Mouse (Mus musculus): Measurements from ENCODE around the gene Prl2c3. TPM values are rescaled to one million over a fixed set of nuclear protein-coding genes. Genes with fewer than 3 reads are reported as not detected.
A peak's percentile ranks its signal among the peaks of the same experiment; 100 is the strongest.
"Not testable (repeated sequence)": the region's sequence is repeated elsewhere in the genome, so short reads cannot be mapped to it uniquely, and the experiment has no call there.

Gene Prl2c3
- polyA plus RNA-seq (2016; fragmentation: Nextera tagmentation; extraction: Ambion mirVana): not detected in 2 replicates

DNA sequence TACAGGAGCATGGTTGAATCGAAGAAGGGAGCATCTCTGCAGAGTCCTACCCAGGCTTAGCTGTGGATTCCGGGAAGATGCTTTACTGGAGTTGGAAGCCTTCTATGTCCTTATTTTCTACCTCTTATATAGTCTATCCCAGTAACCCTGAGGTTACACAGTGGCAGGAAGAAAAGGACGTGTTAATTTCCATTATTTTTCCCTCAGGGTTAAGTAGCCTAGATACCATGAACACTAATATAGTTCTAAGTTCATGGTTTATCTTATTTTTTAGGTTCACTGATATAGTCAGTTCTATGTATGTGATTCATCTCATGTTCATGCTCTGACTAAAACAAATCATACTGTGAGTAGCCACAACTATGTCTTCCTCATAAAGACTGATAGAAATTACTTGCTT lies at the start of gene Prl2c3:
TSS of gene Prl2c3 (minus strand) at position 101 of the 400 bp plus-strand sequence.
- H3K4me3 ChIP-seq; H3K4me1 ChIP-seq; H3K36me3 ChIP-seq; H3K27me3 ChIP-seq; H3K27ac ChIP-seq; H3K9ac ChIP-seq; H3K4me2 ChIP-seq (replicated peaks); ATAC-seq (ENCODE audit: low FRiP score): not testable (repeated sequence)
- WGBS: 73% methylated on average over 3 of the region's 3 CpGs
- peaks cover 16% of the 10 kb centered on the region for H3K9me3 ChIP-seq (replicated peaks)

DNA sequence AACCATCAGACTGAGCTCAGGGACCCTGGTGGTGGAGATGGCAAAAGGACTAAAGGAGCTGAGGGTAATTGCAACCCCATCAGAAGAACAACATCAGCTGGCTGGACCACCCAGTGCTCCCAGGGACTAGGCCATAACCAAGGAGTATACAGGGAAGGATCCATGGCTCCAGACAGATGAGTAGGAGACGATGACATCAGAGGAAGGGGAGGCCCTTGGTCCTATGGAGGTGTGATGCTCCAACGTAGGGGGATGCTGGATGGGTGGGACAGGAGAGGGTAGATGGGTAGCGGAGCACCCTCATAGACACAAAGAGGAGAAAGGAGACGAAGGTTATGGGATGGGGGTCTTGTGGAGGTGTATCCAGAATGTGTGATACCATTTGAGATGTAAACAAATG lies 48.4 kb upstream of the Prl2c3 start:
- H3K9me3 ChIP-seq (replicated peaks): peaks cover 33% of the 10 kb centered on the region
- peak; percentile 27 for ATAC-seq (ENCODE audit: low FRiP score)
- not testable (repeated sequence) for H3K4me3 ChIP-seq; H3K36me3 ChIP-seq; H3K9ac ChIP-seq; H3K27me3 ChIP-seq; H3K4me1 ChIP-seq; H3K4me2 ChIP-seq (replicated peaks); H3K27ac ChIP-seq
- WGBS: 76% methylated on average over 4 of the region's 4 CpGs

DNA sequence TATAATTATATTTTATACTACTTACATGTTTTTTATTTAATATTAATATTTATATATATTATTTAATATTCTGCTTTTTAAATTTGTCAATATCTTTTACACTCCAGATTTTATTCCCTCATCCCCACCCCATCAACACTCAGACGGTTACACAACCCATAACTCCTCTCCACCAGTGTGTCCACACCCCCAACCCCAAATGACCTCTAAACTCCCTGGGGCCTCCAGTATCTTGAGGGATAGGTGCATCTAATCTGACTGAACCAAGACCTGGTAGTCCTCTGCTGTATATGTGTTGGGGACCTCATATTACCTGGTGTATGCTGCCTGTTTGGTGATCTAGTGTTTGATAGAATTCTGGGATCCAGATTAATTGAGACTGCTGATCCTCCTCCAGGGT lies 44.8 kb upstream of the Prl2c3 start:
- 91% methylated on average over 1 of the region's 1 CpGs for WGBS
- H3K27ac ChIP-seq; H3K9ac ChIP-seq; ATAC-seq (ENCODE audit: low FRiP score); H3K27me3 ChIP-seq; H3K4me1 ChIP-seq; H3K36me3 ChIP-seq; H3K4me3 ChIP-seq; H3K4me2 ChIP-seq (replicated peaks): not testable (repeated sequence)
- peaks cover 47% of the 10 kb centered on the region for H3K9me3 ChIP-seq (replicated peaks)

DNA sequence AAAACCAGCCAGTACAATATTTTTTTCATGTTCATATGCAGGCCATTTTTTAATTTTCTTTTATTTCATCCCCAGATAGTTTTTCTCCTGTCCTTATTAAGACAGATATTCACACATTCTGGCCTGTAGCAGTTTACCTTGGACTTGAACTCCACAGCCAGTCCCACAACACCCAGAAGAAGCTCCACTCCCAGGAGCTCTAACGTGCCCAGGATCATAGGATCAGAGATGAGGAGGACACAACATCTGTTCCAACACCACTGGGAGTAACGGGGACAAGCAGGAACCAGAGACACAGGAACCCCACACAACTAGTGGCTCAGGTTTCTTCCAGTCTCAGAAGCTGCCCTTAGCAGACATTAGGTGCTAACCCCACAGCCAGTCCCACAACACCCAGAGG lies 37.7 kb upstream of the Prl2c3 start:
- not testable (repeated sequence) for H3K4me3 ChIP-seq; H3K4me2 ChIP-seq (replicated peaks); H3K9ac ChIP-seq; H3K36me3 ChIP-seq; H3K4me1 ChIP-seq; H3K27me3 ChIP-seq; H3K27ac ChIP-seq
- WGBS: 70% methylated on average over 2 of the region's 2 CpGs
- ATAC-seq (ENCODE audit: low FRiP score): peak; percentile 52; the same call in 1 of the 2 replicates
- H3K9me3 ChIP-seq (replicated peaks): peaks cover 55% of the 10 kb centered on the region

DNA sequence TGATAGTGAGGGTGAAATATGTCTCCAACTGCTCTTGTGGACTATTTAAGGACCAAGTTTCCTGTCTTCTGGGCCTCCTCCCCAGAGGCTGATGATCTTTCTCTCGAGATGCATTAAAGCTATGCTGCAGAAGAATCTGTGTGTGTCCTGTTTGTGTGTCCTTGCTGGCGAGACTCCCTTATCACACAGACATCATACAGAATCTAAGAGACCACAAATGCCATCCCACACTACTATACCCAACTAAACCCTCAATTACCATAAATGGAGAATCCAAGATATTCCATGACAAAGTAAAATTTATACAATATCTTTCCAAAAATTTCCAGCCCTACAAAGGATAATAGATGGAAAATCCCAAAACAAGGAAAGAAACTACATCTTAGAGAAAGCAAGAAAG lies 31.9 kb upstream of the Prl2c3 start:
- no peaks in the 10 kb centered on the region for H3K27me3 ChIP-seq
- no peak overlapping the region for H3K4me3 ChIP-seq
- H3K9me3 ChIP-seq (replicated peaks): peaks cover 55% of the 10 kb centered on the region
- H3K4me2 ChIP-seq (replicated peaks): no peak overlapping the region
- 0 out of 2 replicates have a peak, but pooled peaks have one; percentile 29 for ATAC-seq (ENCODE audit: low FRiP score)
- no peak overlapping the region for H3K27ac ChIP-seq
- H3K36me3 ChIP-seq: no peaks in the 10 kb centered on the region
- WGBS: 74% methylated on average over 2 of the region's 2 CpGs
- no peaks in the 10 kb centered on the region for H3K4me1 ChIP-seq
- H3K9ac ChIP-seq: no peak overlapping the region

DNA sequence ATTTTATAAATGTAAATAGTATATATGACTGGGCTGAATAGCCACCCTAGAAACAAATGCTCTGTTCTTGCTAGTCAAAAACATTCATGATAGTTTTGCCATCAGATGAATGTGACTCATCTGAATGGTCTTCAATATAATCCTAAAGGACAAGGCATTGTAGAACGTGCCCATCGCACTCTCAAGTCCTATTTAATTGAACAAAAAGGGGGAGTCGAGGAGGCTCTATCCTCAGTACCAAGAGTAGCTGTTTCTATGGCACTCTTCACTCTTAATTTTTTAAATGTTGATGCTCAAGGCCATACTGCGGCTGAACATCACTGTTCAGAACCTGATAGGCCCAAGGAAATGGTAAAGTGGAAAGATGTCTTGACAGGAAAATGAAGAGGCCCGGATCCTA lies 29.2 kb upstream of the Prl2c3 start:
- 85% methylated on average over 5 of the region's 5 CpGs for WGBS

DNA sequence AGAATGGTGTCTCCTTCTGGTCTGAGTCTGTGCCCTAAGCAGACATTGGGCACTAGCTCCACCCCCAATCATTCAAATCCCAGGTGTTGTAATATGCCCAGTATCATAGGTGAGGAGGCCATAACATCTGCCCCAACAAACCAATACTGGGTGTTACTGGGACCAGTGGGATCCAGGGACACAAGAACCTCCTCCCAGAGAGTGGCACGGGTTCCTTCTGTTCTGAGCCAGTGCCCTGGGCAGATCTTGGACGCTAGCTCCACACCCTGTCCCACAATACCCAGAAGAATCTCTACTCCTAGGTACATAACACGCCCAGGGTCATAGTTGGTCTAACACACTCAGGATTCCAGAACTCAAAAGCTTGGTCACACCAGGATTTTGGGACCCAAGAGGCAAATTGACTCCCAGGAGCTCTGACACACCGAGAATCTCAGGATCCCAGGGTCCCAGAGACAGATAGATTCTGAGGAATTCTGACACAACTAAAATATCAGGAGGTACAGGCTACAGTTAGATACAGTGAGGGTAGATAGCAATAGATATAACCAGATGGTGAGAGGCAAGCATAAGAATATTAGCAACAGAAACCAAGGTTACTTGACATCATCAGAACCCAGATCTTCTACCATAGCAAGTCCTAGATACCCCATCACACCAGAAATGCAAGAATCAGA lies 24.8 kb upstream of the Prl2c3 start:
- not testable (repeated sequence) for H3K27ac ChIP-seq; H3K4me1 ChIP-seq; H3K9ac ChIP-seq; H3K4me3 ChIP-seq; H3K36me3 ChIP-seq; H3K27me3 ChIP-seq; H3K4me2 ChIP-seq (replicated peaks)
- H3K9me3 ChIP-seq (replicated peaks): peaks cover 30% of the 10 kb centered on the region
- peak; percentile 64; the same call in 1 of the 2 replicates for ATAC-seq (ENCODE audit: low FRiP score)
- WGBS: 72% methylated on average over 4 of the region's 4 CpGs

More for the DNA sequence above, 29.2 kb upstream of the Prl2c3 start:
- Histone ChIP-seq H3K4me2 (replicated peaks) (no peak overlapping the region), H3K9ac (no peak overlapping the region), H3K27ac (no peak overlapping the region), H3K36me3 (no peaks in the 10 kb centered on the region), H3K9me3 (replicated peaks) (peaks cover 54% of the 10 kb centered on the region), H3K4me3 (no peak overlapping the region), H3K4me1 (no peaks in the 10 kb centered on the region), H3K27me3 (no peaks in the 10 kb centered on the region)
- ATAC-seq (ENCODE audit: low FRiP score): no peak

DNA sequence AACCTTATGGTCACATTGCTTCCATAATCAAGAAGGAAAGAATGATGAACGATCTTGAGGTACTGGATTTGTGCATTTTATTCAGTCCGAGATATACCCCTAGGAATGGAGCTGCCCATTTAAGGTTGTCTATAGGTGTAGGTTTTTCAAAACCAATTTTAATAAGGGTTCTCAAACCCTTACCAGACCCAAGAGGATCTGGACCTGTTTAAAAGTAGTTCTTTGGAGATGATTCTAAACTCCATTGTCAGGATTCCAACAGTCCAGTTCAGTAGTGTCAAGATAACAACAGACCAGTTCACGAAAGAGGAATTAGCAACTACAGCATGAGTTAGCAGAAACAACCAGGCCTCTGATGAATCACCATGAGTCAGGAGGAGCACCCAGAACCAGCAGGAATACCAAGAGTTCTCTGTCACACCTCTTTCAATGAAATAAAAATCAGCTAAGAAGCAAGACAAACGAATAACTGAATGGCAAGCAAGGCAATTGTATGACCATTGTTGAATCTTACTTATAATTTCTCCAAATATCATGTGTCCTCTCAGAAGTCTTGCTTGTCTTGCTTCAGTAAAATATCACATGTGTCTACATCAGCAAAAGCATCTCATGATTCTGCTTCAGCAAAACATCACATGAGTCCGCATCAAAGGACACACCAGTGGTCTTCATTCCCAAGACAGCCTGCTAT lies 14.0 kb upstream of the Prl2c3 start:
- not testable (repeated sequence) for ATAC-seq (ENCODE audit: low FRiP score); H3K27ac ChIP-seq; H3K4me2 ChIP-seq (replicated peaks); H3K9ac ChIP-seq; H3K36me3 ChIP-seq; H3K4me3 ChIP-seq; H3K27me3 ChIP-seq; H3K4me1 ChIP-seq
- WGBS: 81% methylated on average over 5 of the region's 5 CpGs
- H3K9me3 ChIP-seq (replicated peaks): peaks cover 14% of the 10 kb centered on the region

DNA sequence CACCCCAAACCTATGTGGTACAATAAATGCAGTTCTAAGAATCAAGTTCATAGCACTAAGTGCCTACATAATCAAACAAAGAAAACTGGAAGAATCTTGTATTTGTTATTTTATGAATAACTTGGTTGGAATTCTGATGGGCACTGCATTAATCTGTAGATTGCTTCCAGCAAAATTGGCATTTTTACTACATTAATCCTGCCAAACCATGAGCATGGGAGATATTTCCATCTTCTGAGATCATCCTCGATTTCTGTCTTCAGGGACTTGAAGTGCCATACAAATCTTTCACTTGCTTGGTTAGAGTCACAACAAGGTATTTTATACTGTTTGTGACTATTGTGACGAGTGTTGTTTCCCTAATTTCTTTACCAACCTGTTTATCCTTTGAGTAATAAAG lies 9.7 kb upstream of the Prl2c3 start:
- H3K9ac ChIP-seq: no peak overlapping the region
- H3K27ac ChIP-seq: no peak overlapping the region
- WGBS: 62% methylated on average over 2 of the region's 2 CpGs
- no peak overlapping the region for H3K4me2 ChIP-seq (replicated peaks)
- H3K27me3 ChIP-seq: no peaks in the 10 kb centered on the region
- peaks cover 32% of the 10 kb centered on the region for H3K9me3 ChIP-seq (replicated peaks)
- no peaks in the 10 kb centered on the region for H3K4me1 ChIP-seq
- H3K36me3 ChIP-seq: no peaks in the 10 kb centered on the region
- no peak overlapping the region for H3K4me3 ChIP-seq
- no peak for ATAC-seq (ENCODE audit: low FRiP score)

DNA sequence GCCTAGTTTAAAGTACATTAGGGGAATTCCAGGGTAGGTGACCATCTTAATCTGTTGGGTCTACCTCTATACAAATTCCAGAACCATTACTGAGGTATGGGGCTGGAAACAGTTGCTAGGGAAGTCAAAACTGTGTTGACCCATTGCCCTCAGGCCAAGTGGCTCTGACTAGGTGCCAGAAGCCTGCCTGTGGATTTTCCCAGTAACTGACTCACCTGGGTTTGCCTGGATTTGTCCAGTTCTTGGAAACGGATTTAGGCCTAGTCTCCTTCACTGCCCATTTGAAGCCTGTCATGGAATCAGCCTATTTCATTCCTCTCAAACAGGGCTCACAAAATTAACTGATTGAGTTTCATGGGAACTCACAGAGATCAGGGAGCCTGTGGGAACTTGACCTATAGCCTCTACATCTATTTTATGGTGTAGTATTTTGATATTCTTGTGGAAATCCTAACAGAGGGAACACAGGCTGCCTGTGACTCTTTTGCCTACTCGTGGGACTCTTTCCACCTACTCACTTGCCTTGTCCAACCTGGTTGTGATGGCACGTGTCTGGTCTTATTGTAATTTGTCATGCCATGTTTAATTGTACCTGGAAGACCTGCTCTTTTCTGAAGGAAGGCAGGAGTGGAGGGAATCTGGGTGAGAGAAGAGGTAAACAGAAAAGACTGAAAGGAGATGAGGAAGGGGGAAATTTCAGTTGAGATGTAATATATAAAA lies 9.1 kb upstream of the Prl2c3 start:
- not testable (repeated sequence) for H3K27me3 ChIP-seq; H3K9ac ChIP-seq; H3K4me1 ChIP-seq; H3K4me3 ChIP-seq; ATAC-seq (ENCODE audit: low FRiP score); H3K27ac ChIP-seq; H3K4me2 ChIP-seq (replicated peaks); H3K36me3 ChIP-seq
- WGBS: 70% methylated on average over 3 of the region's 3 CpGs
- peaks cover 32% of the 10 kb centered on the region for H3K9me3 ChIP-seq (replicated peaks)

DNA sequence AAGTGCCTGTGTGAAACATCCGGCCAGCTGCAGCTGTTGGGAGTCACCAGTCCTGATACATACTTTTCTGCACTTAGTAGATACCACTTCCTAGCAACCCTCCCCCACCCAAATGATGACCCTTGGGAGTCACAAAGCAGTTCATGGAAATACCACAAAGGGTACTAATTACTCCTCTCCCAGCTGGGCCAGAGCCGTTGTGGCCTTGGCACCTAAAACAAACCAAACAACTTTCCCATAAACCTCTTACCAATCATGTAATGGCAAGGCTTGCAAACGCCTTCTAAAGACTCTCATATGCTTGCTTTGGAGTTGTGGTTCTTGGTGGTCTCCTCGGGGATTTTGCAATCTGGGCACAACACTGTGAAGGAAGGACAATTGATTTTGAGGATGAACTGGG lies 6.6 kb upstream of the Prl2c3 start:
- not testable (repeated sequence) for H3K4me2 ChIP-seq (replicated peaks); H3K27ac ChIP-seq; H3K36me3 ChIP-seq; H3K9ac ChIP-seq; H3K4me3 ChIP-seq; H3K4me1 ChIP-seq; H3K27me3 ChIP-seq; ATAC-seq (ENCODE audit: low FRiP score)
- 64% methylated on average over 4 of the region's 4 CpGs for WGBS
- H3K9me3 ChIP-seq (replicated peaks): peaks cover 36% of the 10 kb centered on the region

DNA sequence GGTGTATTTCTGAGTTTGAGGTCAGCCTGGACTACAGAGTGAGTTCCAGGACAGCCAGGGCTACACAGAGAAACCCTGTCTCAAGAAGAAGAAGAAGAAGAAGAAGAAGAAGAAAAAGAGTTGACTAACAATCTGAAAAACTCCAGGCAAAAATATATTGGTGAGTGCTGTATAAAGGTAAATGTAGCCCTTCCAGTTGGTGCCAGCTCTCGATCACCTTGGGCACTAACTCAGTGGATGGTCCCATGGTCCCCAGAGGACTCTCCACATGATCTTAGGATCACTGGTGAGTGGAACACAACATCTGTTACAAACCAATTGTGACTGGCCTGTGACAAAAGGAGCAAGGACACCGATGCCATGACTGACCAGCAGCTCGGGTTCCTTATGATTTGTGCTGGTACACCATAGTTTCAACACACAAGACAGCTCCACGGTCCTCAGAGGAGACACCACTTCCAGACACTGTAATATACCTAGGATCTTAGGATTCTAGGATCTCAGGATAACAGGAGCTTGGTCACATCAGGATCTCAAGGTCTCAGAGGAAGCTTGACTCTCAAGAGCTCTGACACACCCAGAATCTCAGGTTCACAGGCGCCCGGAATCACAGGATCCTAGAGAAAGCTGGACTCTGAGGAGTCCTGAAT lies 30.3 kb downstream of the Prl2c3 start:
- not testable (repeated sequence) for ATAC-seq (ENCODE audit: low FRiP score); H3K27ac ChIP-seq; H3K4me2 ChIP-seq (replicated peaks); H3K27me3 ChIP-seq; H3K9ac ChIP-seq; H3K9me3 ChIP-seq (replicated peaks); H3K4me3 ChIP-seq; H3K36me3 ChIP-seq; H3K4me1 ChIP-seq
- WGBS: 81% methylated on average over 6 of the region's 6 CpGs

Measured in hindbrain, embryonic 12.5 days (tissue).